Mouse (Mus musculus) heart, embryonic 11.5 days (tissue): Measurements from ENCODE around the gene Zfp358. TPM values are rescaled to one million over a fixed set of nuclear protein-coding genes. Genes with fewer than 3 reads are reported as not detected.

Experiments used
- ATAC-seq: fragments of 200-750 bp; cut with Nextera tagmentation; replicated peaks from 2 replicates; pipeline ENCODE4 v1.8.0; 2017; ENCODE audit warnings: moderate library complexity; ENCODE audit not compliant: insufficient number of reproducible peaks, low FRiP score, low TSS enrichment
- H3K27ac ChIP-seq: fragments of 300-500 bp; sonication (generic); 2 replicates; pipeline ENCODE4 v1.5.1; 2014; ENCODE audit warnings: mild to moderate bottlenecking, low read depth, low read length
- H3K27me3 ChIP-seq: fragments of 300-500 bp; sonication (generic); 2 replicates; pipeline ENCODE4 v1.6.1; 2014; ENCODE audit warnings: mild to moderate bottlenecking, low read length, mixed read lengths; ENCODE audit not compliant: control insufficient read depth, insufficient read depth
- H3K36me3 ChIP-seq: fragments of 300-500 bp; sonication (generic); 2 replicates; pipeline ENCODE4 v1.6.1; 2014; ENCODE audit warnings: mild to moderate bottlenecking, low read length, moderate library complexity, mixed read lengths; ENCODE audit not compliant: control insufficient read depth, insufficient read depth
- H3K4me1 ChIP-seq: fragments of 300-500 bp; sonication (generic); 2 replicates; pipeline ENCODE4 v1.6.1; 2014; ENCODE audit warnings: low read length; ENCODE audit not compliant: control insufficient read depth, insufficient read depth
- H3K4me2 ChIP-seq: fragments of 300-500 bp; sonication (generic); 2 replicates; pipeline ENCODE4 v1.6.1; 2014; ENCODE audit warnings: mild to moderate bottlenecking, moderate library complexity
- H3K4me3 ChIP-seq: fragments of 300-500 bp; sonication (generic); 2 replicates; pipeline ENCODE4 v1.5.1; 2014; ENCODE audit warnings: low read depth, low read length
- H3K9ac ChIP-seq: fragments of 300-500 bp; sonication (generic); 2 replicates; pipeline ENCODE4 v1.6.1; 2014; ENCODE audit warnings: mild to moderate bottlenecking, low read depth, low read length, moderate library complexity
- H3K9me3 ChIP-seq: fragments of 300-500 bp; sonication (generic); replicated peaks from 2 replicates; pipeline ENCODE4 v1.6.1; 2016; ENCODE audit warnings: low read length; ENCODE audit not compliant: control insufficient read depth
- WGBS: fragments of 180-500 bp; shearing (Covaris S2); extraction: QIAGEN DNeasy Blood & Tissue Kit; methylation state at CpG from one replicate; pipeline ENCODE4 v1.1.7; 2014; ENCODE audit not compliant: insufficient replicate concordance; 5-methylcytosine and 5-hydroxymethylcytosine counted together
- polyA plus RNA-seq: library from polyadenylated mRNA; unstranded; fragments of >200 nt; fragmentation: Nextera tagmentation; extraction: Ambion mirVana; gene quantifications from 2 replicates; pipeline ENCODE4 v1.2.1, GENCODE M21; 2014

The Zfp358 gene
- 11.5 and 19.7 TPM in 2 replicates for polyA plus RNA-seq

DNA sequence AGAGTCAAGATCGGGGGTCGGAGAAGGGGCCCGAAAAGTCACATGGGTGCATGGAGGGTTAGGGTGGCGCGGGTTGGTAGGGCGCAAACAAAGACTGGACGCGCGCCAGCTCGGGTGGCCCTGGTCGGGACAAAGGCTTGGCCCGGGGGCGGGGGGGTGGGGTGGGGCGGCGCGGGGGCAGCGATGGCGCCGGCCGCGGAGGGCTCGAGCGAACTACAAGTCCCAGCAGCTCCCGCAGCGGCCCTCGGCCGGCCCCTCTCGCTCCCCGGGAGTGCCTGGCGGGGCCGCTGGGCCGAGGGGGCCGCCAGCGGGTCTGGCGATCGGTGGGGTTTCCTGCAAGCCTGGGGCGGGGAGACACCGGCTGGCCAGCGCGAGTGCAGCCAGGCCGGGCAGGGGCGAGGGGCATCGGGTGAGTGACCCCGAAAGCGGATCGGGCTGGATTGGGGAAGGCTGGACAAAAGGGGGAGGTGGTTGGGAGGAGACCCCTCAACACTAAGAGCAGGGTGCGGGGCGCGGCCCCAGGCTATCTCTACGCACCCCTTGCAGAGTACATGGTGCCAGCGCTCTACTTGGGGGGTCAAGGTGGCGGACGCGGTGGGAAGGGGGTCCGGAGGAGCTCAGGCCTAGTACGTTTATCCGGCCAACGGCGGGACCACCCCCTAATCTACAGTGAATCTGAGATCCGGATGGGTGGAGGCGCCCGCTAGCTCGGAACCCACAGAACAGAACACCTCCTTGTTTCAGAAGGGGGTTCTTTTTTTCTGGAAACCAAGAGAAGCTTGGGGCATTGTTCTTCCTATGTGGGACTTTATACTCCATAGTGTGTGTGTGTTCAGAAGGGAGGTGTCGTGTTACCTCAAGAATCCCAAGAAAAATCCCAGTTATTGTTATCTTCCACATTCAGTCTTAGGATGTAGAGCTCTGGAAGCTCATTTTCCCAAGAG is at the start of gene Zfp358:
Gene Zfp358 (plus strand): TSS at position 238 of the 944 bp plus-strand sequence.
- Histone ChIP-seq H3K4me3 (peak within 1 kb of the TSS; percentile 92), H3K36me3 (peaks cover 18% of the 10 kb centered on the region), H3K9ac (peak within 1 kb of the TSS; percentile 99), H3K27ac (peak within 1 kb of the TSS; percentile 75), H3K4me1 (peaks cover 5% of the 10 kb centered on the region; the same call in 1 of the 2 replicates), H3K4me2 (peak within 1 kb of the TSS; percentile 79), H3K27me3 (no peaks in the 10 kb centered on the region), H3K9me3 (peaks cover 6% of the 10 kb centered on the region; the same call in 1 of the 2 replicates)
- WGBS, result under 1% methylated on average over 61 of the region's 64 CpGs
- ATAC-seq, result peak; percentile 89

DNA sequence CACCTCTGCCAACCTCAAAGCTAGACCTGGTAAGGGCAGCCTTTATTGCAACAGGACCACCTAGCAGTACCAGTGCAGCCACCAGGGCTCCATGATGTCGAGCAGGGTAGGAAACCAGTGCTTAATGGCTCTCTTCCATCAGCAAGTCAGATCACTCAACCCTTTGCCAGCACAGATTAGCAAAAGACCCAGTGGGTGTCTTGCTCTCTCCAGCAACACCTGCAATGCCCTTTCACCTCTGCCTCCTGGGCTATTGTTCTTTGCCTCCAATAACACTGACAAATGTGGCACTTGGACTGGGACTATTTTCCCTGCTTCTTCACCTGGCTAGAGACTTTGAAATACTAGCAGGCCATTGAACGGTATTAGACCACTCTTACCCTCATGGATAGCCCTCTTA is 43.7 kb upstream of the Zfp358 start:
- Histone ChIP-seq H3K4me3 (no peak overlapping the region), H3K4me1 (no peaks in the 10 kb centered on the region), H3K4me2 (no peak overlapping the region), H3K27me3 (no peaks in the 10 kb centered on the region), H3K27ac (no peak overlapping the region), H3K9ac (no peak overlapping the region), H3K9me3 (no peaks in the 10 kb centered on the region), H3K36me3 (peaks cover 22% of the 10 kb centered on the region)
- ATAC-seq, result no peak
- WGBS, result 86% methylated on average over 2 of the region's 2 CpGs

- H3K36me3 ChIP-seq, result peaks cover 29% of the 10 kb centered on the region
- 38% methylated on average over 5 of the region's 5 CpGs for WGBS
- no peak overlapping the region for H3K4me3 ChIP-seq
- H3K9me3 ChIP-seq, result no peaks in the 10 kb centered on the region
- no peak overlapping the region for H3K27ac ChIP-seq
- no peaks in the 10 kb centered on the region for H3K27me3 ChIP-seq
- no peak overlapping the region for H3K9ac ChIP-seq
- H3K4me2 ChIP-seq, result no peak overlapping the region
- H3K4me1 ChIP-seq, result no peaks in the 10 kb centered on the region
- no peak for ATAC-seq
Measured at GRCm38 (mm10) chr8:3450670-3451069, 42.3 kb upstream of the Zfp358 start.

DNA sequence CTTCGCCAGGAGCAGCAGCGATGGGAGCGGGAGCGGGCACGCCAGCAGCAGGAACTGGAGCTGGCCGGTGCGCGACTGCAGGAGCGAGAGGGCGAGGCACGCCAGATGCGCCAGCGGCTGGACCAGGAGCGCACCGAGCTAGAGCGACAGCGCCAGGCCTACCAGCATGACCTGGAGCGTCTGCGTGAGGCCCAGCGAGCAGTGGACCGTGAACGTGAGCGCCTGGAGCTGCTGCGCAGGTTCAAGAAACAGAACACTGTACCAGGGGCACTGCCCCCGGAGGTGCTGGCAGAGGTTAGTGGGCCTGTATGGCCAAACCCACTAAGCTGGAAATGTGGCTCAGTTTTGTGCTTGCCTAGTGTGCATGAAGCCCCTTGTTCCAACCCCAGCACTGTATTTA is 40.9 kb upstream of the Zfp358 start:
- no peaks in the 10 kb centered on the region for H3K27me3 ChIP-seq
- H3K4me2 ChIP-seq, result no peak overlapping the region
- no peak overlapping the region for H3K27ac ChIP-seq
- H3K9me3 ChIP-seq, result no peaks in the 10 kb centered on the region
- H3K4me1 ChIP-seq, result no peaks in the 10 kb centered on the region
- peaks cover 38% of the 10 kb centered on the region for H3K36me3 ChIP-seq
- no peak for ATAC-seq
- WGBS, result 94% methylated on average over 25 of the region's 25 CpGs
- no peak overlapping the region for H3K4me3 ChIP-seq
- no peak overlapping the region for H3K9ac ChIP-seq

- Histone ChIP-seq H3K9ac (no peak overlapping the region), H3K4me3 (no peak overlapping the region), H3K4me1 (no peaks in the 10 kb centered on the region), H3K27ac (no peak overlapping the region), H3K4me2 (no peak overlapping the region), H3K36me3 (peaks cover 6% of the 10 kb centered on the region; the same call in 1 of the 2 replicates), H3K9me3 (no peaks in the 10 kb centered on the region), H3K27me3 (no peaks in the 10 kb centered on the region)
- WGBS, result 85% methylated on average over 2 of the region's 2 CpGs
- ATAC-seq, result no peak
Measured at GRCm38 (mm10) chr8:3463248-3463647, 29.7 kb upstream of the Zfp358 start.

DNA sequence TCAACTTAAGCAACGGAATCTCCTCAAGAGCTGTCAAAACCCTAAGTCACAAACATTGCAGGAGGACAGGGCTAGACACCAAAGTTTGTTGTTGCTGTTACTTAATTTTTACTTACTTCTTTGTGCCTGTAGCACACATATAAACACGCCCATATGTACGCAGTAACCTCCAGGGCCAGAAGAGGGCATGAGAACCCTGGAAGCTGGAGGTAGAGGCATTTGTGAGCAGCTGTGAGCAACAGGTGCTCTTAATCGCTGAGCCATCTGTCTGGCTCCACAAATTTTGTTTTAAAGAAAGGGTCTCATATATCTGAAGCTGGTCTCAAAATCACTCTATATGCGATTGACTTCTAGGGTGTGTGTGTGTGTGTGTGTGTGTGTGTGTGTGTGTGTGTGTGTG is 28.6 kb upstream of the Zfp358 start:
- H3K36me3 ChIP-seq, result peaks cover 4% of the 10 kb centered on the region; the same call in 1 of the 2 replicates
- H3K4me3 ChIP-seq, result no peak overlapping the region
- no peak overlapping the region for H3K4me2 ChIP-seq
- no peak overlapping the region for H3K9ac ChIP-seq
- no peaks in the 10 kb centered on the region for H3K9me3 ChIP-seq
- ATAC-seq, result no peak
- H3K4me1 ChIP-seq, result no peaks in the 10 kb centered on the region
- 57% methylated on average over 5 of the region's 5 CpGs for WGBS
- H3K27me3 ChIP-seq, result no peaks in the 10 kb centered on the region
- no peak overlapping the region for H3K27ac ChIP-seq

DNA sequence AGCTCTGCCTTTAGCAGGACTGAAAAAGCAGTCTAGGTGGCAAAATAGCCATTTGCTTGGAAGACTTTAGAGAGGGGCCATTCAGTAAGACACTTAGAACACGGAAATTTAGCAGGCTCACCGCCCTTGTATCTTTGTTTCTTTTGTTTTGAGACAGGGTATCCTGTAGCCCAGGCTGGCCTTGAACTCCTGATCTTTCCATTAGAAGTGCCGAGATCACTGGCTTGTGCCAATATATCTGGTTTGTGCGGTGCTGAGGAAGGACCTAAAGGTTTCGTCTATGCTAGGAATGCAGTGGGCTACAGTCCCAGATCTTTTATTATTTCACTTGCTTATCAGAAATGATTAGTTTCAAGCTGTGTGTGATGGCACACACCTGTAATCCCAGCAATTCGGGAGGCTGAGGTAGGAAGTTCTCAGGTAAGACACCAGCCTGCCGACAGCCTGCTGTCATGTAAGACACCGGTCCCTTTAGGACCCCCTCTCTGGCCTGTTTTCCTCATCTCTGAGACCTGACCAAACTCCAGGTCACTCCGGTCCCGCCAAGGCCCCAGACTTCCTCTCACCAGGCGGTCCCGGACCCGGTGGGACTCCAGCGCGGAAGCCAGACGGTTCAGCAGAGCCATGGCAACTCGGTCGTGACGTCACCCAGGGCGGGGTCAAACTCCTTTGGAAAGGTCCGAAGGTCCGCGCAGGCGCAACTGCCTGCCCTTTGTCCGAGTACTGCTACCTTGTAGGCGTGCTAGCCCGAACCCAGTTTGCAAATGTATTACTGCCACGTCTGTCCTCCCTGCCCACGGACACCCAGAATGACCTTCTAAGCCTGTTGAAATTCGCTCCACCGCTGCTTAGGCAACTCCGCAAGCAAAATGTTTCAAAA is 25.7 kb upstream of the Zfp358 start, which contains the start of gene Pex11g:
Gene Pex11g (minus strand): TSS at position 675 of the 880 bp plus-strand sequence.
- peaks cover 4% of the 10 kb centered on the region; the same call in 1 of the 2 replicates for H3K36me3 ChIP-seq
- peak; percentile 95 for ATAC-seq
- 6% methylated on average over 32 of the region's 32 CpGs for WGBS
- H3K9ac ChIP-seq, result peak within 1 kb of the TSS; percentile 77
- peak within 1 kb of the TSS; percentile 73 for H3K27ac ChIP-seq
- H3K4me1 ChIP-seq, result no peaks in the 10 kb centered on the region
- peak within 1 kb of the TSS; percentile 56 for H3K4me3 ChIP-seq
- H3K4me2 ChIP-seq, result peak within 1 kb of the TSS; percentile 76
- H3K27me3 ChIP-seq, result no peaks in the 10 kb centered on the region
- no peaks in the 10 kb centered on the region for H3K9me3 ChIP-seq

DNA sequence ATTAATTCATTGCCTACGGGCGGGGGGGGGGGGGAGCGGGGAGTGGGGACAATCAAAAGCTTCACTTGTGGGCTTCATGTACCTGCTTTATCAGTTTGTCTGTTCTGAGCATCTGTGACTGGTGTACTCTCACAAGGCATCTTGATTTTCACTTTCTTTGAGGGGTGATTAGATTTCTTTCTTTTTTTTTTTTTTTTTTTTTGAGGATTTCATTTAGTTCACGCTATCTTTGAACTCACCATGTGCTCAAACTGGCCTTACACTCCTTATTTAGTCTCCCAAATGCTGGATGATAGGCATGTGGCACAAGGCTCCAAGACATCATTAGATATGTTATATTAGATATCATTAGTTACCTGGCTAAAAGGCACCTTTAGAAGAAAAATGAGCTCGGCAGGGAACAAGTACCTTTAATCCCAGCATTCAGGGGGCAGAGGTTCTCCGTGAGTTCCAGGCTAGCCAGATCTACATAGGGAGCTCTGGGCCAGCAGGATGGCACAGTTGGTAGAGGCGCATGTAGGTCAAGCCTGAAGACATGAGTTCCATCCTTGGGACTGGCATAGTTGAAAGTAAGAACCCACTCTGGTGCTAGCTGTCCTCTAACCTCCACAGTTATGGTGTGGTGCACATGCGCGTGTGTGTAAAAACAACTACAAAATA is 24.9 kb upstream of the Zfp358 start:
- Histone ChIP-seq H3K4me1 (no peaks in the 10 kb centered on the region), H3K9ac (peak overlapping the region; percentile 77), H3K27me3 (no peaks in the 10 kb centered on the region), H3K4me2 (peak overlapping the region; percentile 76), H3K36me3 (no peaks in the 10 kb centered on the region), H3K4me3 (peak overlapping the region; percentile 56), H3K27ac (peak overlapping the region; percentile 73), H3K9me3 (no peaks in the 10 kb centered on the region)
- 50% methylated on average over 9 of the region's 9 CpGs for WGBS
- ATAC-seq, result 0 out of 2 replicates have a peak, but pooled peaks have one; percentile 20
